Mouse (Mus musculus): ENCODE results near the gene Prkag2.
A peak's percentile ranks its signal among the peaks of the same experiment; 100 is the strongest.

Prkag2 gene

DNA sequence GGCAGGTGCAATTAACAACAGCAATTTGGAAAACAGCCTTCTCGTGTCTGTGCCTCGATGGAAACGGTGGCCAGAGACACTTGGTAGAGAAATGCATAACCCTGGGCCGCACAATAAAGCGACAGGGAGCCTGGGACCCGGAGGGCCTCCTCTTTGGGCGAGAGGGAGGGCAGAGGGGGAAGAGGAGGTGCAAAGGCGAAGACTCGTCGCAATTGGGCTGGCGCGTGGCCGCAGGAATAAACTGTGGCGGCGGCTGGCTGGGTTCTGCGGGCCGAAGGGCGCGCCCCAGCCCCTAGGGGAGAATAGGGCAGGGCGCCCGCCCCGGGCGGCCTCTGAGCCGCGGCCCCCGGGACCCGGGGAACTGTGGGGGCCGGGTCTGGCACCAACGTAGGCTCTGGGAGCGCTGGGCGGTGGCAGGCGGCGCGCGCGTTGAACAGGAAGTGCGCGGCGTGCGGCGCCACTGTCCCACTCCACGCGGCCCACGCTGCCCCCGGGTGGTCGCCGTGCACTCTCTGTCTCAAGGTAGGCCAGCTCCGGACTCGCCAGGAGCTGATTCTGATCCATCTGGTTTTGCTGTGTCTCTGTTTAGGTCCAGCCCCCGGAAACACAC lies at the start of gene Prkag2:
TSS of gene Prkag2 (minus strand) at position 127 of the 610 bp plus-strand sequence.
- peak; percentile 44 for DNase-seq (ENCODE audit: low spot score)

DNA sequence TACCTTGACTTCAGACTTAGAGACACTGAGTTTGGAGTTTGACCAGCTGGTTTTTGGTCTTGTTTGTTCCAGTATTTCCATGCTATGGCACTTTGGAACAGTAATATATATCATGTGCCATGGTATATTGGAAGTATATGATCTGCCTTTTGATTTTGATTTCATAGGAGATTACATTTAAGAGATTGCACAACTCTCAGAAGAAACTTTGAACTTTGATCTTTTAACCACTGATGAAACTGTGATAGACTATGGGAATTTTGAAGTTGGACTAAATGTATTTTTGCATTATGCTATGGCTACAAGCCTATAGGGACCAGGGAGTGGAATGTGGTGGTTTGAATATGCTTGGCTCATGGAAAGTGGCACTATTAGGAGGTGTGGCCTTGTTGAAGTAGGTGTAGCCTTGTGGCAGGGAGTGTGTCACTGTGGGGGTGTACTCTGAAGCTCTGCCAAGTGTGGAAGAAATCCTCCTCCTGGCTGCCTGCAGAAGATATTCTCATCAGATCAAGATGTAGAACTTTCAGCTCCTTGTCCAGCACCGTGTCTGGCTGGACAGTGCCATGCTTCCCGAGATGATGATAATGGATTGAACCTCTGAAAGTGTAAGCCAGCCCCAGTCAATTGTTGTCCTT lies 49.0 kb upstream of the Prkag2 start:
- DNase-seq (ENCODE audit: low spot score): no peak

DNA sequence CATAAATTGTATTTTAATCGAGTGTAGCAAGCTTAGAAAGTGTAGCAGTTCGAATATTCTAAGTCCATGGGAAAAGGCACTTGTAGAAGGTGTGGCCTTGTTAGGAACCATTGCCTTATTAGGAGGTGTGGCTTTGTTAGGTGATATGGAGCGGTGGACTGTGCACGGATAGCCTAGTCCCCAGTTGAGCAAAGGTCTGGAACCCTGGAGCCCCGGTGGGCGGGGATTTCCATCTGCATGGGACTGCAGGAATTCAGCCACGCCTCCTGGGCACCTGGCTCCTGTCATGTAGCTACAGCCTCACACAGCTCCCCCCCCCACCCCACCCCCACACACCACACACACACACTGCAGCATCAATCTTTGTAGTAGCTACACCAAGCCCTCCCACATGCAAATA lies 46.3 kb upstream of the Prkag2 start:
- DNase-seq (ENCODE audit: low spot score): no peak

DNA sequence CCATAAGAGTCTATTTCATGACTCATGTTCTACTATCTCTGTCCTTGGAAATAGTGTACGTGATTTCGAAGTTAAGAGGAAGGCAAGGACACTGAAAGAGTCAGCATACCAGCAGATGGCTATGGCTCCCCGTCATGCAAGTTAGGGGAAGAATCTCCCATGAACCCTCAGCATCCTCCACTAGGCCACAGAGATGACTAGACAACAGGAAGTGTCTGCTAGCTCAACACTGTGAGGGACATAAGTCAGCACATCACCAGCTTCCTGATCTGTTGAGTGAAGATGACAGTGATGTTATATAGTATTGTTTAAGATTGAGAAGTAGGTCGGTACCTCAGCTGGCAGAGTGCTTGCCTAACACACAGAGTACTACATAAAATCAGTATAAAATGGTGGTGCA lies 27.4 kb upstream of the Prkag2 start:
- DNase-seq (ENCODE audit: low spot score): no peak

DNA sequence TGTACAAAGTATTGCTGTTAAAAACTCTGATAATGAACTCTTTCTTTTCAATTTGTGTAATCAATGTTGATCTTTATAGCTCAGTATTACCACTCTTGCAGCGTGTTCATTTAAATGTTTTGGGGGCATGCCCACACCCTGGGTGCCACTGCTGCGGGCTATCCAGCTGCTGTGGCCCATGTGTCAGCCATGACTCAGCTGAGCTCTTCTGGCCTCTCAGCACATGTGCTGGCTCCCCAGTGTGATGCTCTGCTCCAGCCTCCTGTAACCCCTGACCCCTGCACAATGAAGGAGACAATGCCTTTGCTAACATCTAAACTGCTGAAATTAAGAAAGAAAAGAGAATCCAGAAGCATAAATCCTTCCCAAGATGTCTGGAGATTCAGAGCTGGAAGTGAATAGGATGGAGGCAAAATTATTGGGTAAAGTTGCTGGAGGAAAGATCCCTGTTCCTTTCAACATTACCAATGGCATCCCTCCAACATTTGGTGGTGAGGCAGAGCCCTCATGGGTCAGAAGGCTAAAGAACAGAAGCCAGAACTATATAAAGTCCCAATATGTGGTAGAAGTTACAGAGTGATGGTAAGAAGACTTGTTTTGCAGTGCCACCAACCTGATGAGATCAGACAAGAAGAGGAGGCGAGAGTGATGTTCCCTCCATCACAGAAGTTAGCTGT lies 25.6 kb upstream of the Prkag2 start:
- no peak for DNase-seq (ENCODE audit: low spot score)

DNA sequence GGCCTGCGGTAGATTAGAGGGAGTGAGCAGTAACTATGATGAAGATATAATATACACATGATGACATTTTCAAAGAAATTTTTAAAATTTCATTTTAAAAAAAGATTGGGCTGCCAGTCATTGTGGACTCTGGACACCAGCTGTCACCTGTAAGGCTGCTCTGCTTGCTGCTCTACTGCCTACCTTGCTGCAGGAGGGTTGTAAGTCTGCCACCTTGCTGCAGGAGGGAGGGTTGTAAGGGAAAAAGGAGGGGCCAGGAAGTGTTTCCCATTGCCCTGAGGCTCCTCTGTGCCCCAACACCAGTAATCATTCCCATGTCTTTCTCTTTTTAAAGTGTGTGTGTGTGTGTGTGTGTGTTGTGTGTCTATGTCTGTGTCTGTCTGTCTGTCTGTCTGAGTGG lies 22.1 kb upstream of the Prkag2 start:
- DNase-seq (ENCODE audit: low spot score): no peak

DNA sequence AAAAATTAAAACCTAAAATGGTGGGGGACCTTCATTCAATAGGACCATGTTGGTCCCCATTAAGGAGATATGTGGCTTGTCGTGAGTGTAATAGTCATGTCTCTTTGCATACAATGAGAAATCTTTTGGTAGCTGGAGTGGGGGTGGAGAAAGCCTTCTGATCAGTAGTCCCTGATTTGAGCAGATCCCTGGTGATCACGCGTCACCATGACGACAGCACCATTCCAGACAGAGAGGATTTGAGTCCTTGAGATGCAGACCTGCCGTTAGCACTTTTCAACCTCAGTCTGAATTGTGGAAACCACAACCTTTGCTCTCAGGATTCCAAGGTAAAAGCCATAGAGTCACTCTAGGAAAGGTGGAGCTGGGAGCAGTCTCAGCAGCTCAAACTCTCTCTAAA lies 18.7 kb upstream of the Prkag2 start:
- DNase-seq (ENCODE audit: low spot score): peak; percentile 54

DNA sequence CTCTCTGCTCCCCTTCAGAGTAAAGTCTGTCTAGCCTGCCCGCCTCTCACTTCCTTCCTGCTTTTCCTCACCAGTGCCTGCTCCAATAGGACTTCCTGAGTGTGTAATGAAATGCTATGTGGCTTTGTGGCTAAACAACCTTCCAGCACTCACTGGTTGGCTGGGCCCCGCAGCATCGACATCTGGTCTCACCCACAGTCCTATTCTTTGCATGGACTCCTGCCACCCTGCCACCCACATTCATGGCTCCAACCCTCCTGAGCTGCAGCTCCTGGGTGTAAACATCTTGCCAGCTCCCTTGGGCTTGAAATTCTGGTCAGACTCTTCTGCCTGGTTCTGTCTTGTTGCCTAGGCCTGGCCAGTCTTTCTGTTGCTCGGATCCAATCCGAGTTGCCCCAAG lies 15.6 kb upstream of the Prkag2 start:
- DNase-seq (ENCODE audit: low spot score): peak; percentile 85

DNA sequence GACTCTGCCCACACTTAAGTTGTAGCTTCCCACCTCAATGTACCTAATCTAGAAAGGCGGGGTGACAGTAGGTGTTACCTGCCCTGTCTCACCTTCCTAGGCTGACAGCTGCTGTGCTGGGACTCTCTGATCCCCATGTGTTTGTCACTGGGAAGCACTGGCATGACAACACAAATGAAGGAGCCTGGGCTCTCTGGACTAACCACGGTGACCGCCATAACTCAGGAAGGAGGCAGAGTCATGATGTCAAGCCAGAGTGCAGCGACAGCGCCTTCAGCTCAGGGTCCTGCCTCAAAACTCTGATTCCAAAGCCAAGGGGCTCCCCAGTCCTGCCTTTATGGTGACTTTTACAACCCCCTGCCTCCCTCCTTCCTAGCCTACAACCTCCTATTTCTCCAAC lies 14.8 kb upstream of the Prkag2 start:
- DNase-seq (ENCODE audit: low spot score): no peak

DNA sequence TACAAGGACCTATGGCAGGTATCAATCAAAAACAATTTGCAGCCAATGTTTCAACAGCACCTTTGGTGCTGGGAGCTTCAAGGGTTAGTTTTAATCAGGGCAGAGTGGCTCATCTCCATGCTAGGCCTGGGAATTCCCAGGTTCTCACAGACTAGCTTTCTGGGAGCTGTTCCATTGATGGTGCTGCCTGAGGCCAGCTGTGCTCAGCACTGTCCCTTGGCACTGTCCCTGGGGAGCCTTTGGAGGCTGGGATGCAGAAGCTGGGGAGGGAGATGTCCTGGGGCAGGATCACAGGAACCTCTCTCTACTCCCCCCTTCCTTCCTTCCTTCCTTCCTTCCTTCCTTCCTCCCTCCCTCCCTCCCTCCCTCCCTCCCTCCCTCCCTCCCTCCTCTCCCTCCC lies 13.7 kb upstream of the Prkag2 start:
- no peak for DNase-seq (ENCODE audit: low spot score)

DNA sequence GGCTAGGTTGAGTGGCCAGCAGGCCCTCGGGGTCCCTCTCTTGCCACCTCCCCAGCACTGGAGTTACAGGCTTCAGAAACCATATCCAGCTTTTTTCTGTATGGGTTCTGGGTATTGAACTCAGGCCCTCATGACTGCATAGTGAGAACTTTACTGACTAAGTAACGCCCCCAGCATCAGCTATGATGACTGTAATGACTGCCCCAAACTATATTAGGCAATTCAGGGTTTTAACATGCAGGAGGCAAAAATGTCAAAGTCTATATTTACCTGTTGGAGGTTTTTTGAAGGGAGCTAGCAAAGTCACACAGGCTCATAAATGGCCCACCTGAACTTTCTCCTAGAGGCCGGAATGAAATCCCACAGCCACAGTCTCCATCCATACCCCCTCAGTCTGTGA lies 9.9 kb upstream of the Prkag2 start:
- DNase-seq (ENCODE audit: low spot score): no peak

DNA sequence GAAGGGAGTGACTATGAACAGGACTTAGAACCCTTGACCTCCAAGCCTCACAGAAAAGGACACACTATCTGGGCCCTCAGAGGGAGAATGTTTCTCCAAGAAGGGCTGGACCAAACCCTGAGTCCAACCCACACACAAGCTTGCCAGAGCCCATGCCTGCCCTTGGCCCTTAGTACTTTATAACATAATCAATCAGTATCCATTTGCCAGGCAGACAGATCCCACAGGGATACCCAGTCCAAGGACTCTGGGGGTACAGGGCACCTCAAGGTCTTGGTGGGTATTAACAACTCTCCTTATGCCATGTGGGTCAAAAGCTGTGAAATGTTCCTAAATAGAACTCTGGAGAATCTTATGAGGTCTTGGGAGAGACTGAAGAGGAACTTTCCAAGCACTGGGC lies 5.3 kb upstream of the Prkag2 start:
- DNase-seq (ENCODE audit: low spot score): no peak

DNA sequence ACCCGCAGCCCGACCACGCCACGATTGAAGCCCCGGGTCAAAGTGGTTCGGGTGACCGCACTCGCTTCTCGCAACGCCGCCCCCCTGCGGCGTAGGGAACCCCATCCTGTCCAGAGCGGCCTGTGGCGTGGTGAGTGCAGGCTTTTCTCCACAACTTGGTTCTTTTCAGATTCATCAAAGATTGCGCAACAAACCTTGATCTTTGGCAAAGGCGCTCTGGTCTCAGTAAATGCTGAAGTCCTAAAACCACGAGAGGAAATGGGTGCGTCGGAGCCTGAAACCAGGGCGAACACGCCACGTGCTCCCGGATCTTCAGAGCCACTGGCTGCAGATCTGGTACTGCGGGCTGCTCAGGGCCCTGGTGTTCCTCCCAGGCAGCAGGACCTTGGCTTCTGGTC lies 683 bp upstream of the Prkag2 start:
- peak; percentile 68 for DNase-seq (ENCODE audit: low spot score)

DNA sequence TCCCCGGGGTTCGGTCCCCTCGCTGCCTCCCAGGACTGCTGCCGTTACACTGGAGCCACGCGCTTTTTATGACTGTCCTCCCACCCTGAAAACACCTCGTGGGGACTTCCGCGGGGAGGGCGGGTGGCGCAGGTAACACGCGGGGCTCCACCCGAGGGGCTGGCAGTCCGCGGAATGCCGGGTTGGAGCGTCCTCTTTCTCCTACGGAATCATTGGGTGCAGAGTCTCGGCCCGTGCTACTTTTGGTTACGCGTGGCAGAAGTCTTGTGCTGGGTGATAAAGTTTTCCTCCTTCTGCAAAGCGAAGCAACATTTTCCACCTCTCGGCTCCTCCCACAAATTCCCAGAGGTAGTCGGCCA lies 306 bp downstream of the Prkag2 start:
- no peak for DNase-seq (ENCODE audit: low spot score)

DNA sequence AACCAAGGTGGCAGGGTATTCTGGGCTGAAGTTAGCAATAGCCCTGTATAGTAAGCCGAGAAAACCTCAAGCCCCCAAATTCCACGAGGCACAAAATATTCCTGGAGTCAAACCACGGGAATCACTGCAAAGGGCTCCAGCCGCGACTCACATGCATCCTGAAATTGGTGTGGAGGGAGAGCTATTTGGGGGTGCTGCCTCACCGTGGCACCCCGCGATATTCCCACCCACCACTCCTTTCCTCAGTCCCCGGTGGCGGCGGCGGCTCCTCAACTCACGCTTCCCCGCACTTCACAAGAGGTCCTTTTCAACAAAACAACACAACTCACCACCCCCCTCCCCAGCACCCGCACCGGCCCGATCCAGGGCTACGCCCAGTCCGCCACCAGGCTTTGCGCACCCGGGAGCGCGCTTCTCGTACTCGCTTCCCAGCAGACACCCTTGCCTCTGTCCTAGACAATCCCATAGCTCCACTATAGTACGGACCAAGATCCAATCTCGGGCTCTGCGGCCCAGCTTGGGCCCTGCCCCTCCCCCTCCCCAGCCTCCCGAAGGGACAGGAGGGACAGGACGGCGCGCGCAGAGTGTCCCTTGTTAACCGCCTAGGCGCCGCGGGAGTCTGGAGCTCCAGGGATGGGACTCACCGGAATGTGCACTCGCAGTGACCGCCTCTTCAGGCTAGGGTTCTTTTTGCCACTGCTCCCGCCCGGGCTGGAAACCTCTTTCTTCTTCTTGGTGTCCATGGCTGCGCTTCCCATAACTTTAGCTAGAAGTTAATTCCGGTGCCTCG lies 880 bp downstream of the Prkag2 start:
- DNase-seq (ENCODE audit: low spot score): peak; percentile 67

DNA sequence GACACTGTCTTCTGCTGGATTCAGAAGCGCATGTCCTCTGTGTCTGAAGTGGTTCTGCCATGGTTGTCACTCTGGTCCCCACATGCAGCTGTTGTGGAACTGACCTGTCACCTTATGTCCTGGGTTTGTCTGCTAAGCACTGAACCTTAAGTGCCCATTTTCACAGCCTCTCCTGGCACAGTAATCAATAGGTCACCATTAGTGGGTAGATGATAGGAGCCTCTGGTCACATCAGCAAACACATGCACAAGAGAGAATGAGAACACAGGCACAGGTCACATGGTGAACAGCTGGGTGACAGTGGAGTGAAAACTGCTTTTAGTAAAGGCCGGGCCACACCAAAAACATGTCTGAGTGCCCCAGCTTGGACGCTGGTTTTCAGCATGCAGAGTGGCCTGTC lies 2.6 kb downstream of the Prkag2 start:
- no peak for DNase-seq (ENCODE audit: low spot score)

DNA sequence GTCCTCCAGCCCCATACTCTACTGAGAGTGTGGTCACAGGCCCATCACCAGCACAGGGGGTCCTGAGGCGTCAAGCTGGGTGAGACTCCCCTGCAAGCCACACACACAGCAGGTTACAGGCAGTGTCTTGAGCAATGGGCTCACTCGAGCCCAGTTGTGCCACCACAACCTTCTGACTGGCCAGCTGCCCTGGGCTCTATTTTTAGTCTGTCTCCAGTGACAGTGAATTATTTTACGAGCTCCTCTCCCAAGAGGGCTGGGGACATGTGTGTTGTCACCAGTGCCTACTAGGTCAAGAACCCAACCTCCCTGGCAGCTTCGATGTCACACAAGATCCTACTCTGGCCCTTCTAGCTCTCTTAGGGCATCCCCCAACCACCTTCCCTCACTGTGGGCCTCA lies 4.0 kb downstream of the Prkag2 start:
- no peak for DNase-seq (ENCODE audit: low spot score)

DNA sequence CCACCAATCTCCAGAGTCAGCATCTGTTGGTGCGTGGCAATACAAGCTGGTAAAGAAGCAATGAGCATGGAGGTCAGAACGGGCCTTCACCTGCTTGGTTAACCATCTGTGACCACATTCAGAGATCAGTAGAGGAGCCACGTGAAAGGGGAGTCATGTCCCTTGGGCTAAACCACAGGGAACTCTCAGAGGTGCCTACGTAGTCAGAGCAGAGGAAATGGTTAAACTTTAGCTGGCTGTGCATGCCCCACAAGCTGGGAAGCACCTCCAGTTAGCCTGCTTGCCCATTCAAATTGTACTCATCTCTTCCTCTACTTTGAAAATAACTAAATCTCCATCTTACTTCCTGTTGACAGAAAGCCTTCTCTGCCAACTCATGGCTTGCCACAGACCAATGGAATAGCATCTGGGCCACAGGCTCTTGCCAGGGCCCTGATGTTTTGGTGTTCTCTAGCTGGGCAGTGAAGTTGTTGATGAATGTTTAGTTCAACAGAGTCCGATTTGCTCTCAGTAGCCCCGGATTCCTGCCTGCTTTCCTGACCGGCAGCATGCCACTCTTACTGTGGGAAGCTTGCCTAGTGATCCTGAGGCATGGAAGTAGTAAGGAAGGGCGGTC lies 7.7 kb downstream of the Prkag2 start:
- no peak for DNase-seq (ENCODE audit: low spot score)

DNA sequence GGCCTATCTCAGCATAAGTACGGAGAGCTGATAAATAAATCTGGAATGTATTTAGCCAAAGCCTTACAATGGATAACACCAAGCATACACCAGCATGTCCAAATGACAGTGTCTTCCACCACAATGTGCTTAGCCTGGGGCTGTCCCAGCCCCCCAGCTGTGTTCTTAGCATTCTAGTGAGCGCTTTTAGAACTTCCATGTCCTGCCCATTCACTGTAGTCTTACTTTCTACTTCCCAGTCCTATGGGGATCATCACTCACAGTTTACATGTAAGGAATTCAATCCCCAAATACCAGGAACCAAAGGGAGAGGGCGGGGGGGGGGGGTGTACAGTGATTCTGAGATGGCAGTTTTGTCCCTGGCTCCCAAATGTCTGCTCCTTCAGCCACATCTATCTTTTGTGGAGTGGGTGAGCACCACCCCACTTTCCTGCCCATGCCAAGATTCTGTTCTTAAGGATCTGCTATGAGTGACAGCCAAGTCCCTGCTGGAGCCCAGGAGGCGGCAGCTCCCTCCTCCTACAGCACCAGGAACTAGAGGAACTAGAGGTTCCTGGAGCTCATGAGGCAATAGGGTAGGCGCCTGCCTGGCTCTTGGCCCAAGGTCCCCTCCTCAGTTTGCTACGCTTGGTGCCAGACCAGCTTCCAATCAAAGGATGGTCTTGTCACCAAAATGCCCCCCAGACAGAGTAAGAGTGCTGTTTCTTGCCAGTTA lies 11.0 kb downstream of the Prkag2 start:
- peak; percentile 47 for DNase-seq (ENCODE audit: low spot score)

DNA sequence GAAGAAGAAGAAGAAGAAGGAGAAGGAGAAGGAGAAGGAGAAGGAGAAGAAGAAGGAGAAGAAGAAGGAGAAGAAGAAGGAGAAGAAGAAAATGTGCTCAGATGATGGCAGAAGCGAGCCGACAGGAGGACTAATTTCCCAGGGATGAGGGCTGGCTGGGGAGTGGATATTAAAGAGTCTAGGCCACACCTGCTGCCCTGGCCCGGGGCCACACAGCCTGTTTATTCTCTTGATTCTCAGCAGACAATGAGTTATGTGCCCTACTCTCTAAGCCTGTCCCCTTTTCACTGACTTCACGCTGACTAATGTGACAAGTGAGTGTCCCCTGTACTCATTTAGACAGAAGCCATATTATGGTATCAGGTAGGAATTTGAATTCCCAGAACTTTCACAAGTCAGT lies 11.8 kb downstream of the Prkag2 start:
- no peak for DNase-seq (ENCODE audit: low spot score)

DNA sequence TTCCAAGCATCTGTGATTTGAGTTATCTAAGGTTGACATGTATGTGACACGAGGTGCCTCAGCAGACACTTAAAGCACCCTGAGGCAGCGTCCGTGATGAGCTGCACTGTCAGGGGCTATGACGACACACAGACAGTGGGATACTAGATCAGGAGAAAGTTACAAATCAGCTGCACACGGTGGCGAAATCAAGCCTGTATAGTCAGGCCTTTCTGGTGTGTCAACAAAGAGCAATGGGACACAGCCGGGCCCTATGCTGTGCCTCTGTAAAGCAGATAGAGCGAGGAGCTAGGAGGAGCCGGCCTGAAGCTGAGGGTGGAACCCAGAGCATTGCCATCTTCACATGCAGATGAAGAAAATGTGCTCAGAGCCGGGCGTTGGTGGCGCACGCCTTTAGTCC lies 12.3 kb downstream of the Prkag2 start:
- DNase-seq (ENCODE audit: low spot score): no peak

DNA sequence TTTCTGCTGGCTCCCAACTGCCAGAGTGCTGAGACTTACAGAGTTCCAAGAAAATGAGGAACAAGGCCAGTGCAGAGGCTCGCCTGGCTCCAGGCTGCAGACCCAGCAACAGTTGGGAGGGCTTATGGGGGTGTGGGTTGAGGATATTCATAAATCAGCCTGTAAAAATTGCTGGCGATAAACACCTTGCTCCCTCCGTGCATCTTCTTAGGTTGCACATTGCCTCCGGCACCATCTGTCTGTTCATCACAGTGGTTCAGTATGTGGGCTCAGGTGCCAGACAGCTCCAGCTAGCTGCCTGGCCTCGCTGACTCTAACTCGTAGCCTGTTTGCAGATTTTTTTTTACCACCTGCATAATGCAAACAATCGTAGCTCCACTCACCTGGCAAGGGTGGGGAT lies 13.4 kb downstream of the Prkag2 start:
- DNase-seq (ENCODE audit: low spot score): peak; percentile 41

Data from layer of hippocampus, adult 11-12 months (tissue).